Mouse (Mus musculus) frontal cortex, adult (tissue): ENCODE data around the gene Esrra.
"Not testable (repeated sequence)": the region's sequence is repeated elsewhere in the genome, so short reads cannot be mapped to it uniquely, and the experiment has no call there.

Experiments used
- ATAC-seq: cut with Nextera tagmentation; 2 replicates; pipeline ENCODE4 v1.9.2; 2017; ENCODE audit warnings: mild to moderate bottlenecking, moderate library complexity, mixed read lengths; ENCODE audit not compliant: low TSS enrichment

Gene Esrra

GRCm38 (mm10) chr19:6903031-6903430 lies 18.6 kb downstream of the Esrra start:
- no peak for ATAC-seq

GRCm38 (mm10) chr19:6899641-6900040 lies 22.0 kb downstream of the Esrra start:
- no peak for ATAC-seq

GRCm38 (mm10) chr19:6895608-6896305 lies 25.9 kb downstream of the Esrra start:
- not testable (repeated sequence) for ATAC-seq

- no peak for ATAC-seq
These were observed 27.7 kb downstream of the Esrra start for GRCm38 (mm10) chr19:6893731-6894451.

GRCm38 (mm10) chr19:6892512-6892911 lies 29.1 kb downstream of the Esrra start:
- no peak for ATAC-seq

GRCm38 (mm10) chr19:6877965-6878364 lies 43.6 kb downstream of the Esrra start:
- no peak for ATAC-seq

GRCm38 (mm10) chr19:6876799-6877198 lies 44.8 kb downstream of the Esrra start:
- no peak for ATAC-seq

GRCm38 (mm10) chr19:6875834-6876233 lies 45.8 kb downstream of the Esrra start:
- peak; percentile 62; the same call in 1 of the 2 replicates for ATAC-seq

- no peak for ATAC-seq
These were observed 47.4 kb downstream of the Esrra start for GRCm38 (mm10) chr19:6874257-6874656.

- ATAC-seq, result no peak
These were observed 48.9 kb downstream of the Esrra start for GRCm38 (mm10) chr19:6872701-6873100.

- ATAC-seq, result no peak
These were observed 49.9 kb downstream of the Esrra start for GRCm38 (mm10) chr19:6871574-6872271.

GRCm38 (mm10) chr19:6869355-6869754 lies 52.3 kb downstream of the Esrra start:
- peak; percentile 16; the same call in 1 of the 2 replicates for ATAC-seq

GRCm38 (mm10) chr19:6861451-6861850 lies 60.2 kb downstream of the Esrra start:
- ATAC-seq, result no peak
